Mouse (Mus musculus) liver, embryonic 14.5 days (tissue): ENCODE results near the gene Bcat1.

Experiments used
- CTCF ChIP-seq: IDR thresholded peaks from 2 replicates; pipeline ENCODE4 v1.5.1; 2016; ENCODE audit warnings: antibody characterized with exemption, low read depth, control low read depth
- EP300 ChIP-seq: IDR thresholded peaks from 2 replicates; pipeline ENCODE4 v1.6.1; 2016; ENCODE audit warnings: antibody characterized with exemption, low read depth

- no peak for TF ChIP-seq CTCF
- no peak for TF ChIP-seq EP300
These were observed 27.6 kb downstream of the Bcat1 start for GRCm38 (mm10) chr6:145048131-145048997.
